Mouse (Mus musculus) liver (tissue): ENCODE data around the gene Paf1.

ENCODE experiments used
- DNase-seq: peaks from one replicate; pipeline ENCODE4 v3.0.0-alpha.2; 2020; ENCODE audit warnings: mixed read lengths

The Paf1 gene

GRCm38 (mm10) chr7:28392429-28393271, at the start of gene Paf1, which contains the start of gene Med29:
Paf1 (plus strand) TSS chr7:28392951.
Med29 (minus strand) TSS chr7:28392708.
- DNase-seq, result peak; percentile 96

DNA sequence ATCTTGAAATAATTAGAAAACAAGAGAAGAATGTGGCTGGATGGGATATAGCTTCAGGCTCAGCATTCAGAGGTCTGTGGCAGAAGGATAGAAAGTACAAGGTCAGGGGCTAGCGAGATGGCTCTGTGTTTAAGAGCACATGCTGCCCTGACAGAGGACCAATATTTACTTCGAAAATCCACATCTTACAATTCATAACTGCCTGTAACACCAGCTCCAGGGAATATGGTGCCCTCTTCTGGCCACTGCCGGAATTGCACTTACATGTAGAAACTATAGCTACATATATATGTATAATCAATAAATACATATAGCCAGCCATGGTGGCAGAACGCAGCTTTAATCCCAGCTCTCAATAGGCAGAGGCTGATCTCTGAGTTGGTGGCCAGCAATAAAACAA, 48.1 kb upstream of the Paf1 start:
- DNase-seq, result peak; percentile 87

DNA sequence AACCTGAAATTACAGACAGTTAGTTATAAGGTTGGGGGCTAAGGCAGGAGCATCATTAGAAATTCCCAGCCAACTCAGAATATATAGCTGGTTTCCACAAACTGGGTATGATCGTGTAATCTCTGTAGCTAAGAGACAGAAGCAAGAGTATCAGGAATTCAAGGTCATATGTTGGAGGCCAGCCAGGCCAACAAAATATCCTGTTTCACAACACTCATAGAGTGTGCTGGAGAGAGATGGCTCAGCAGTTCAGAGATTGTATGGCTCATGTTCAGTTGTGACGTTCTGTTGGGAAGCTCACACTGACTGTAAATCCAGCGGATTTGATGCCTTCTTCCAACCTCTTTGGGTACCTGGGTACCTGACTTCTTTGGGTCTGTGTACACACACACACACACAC, 45.0 kb upstream of the Paf1 start:
- DNase-seq, result no peak

DNA sequence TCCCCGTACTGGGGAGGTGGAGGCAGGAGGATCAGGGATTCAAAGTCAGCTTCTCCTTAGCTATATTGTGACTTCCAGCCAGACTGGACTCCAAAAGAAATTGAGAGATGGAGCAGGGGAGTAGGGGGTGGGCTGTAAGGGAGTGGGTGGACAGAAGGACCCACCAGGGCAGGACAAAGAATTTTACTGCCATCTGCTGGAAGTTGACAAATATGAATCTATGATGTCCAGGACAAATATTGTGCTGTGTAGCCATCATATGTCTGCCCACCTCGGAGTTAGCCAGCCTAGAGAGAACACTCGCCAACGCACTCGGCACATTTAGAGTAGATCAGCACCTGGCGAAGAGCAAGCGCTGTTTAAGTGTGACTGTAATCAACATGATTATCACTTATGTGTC, 44.1 kb upstream of the Paf1 start:
- no peak for DNase-seq

DNA sequence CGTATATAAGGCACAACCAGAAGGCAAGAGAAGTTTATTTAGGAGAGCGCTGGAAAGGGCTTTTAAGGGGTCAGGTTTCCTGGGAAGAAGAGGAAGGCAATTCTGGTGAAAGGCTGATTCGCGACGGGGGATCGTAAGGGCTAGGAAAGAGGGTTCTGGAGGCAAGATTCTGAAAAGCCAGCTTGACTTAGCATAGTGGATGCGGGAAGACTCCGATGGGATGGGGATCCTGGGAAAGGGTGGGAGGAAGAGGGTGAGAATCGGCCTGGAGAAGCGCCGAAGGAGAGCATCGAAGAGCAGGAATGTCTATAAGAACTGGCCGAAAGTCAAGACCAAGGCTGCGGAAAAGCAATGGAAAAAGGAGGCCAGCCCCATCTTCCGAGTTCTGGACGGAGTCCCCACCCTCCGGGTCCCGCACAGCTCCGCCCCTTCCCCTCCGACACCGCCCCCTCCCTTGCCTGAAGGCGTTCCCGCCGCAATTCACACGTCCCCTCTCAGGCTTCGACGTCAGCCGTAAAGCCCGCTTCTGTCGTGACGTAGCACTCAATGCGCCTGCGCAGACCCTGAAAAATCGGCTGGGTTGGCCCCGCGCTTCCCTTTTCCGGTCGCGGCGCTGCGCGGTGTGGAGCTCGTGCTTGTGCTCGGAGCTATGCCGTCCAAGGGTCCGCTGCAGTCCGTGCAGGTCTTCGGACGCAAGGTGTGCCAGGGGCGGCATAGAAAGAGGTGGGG, 42.4 kb upstream of the Paf1 start, which contains the start of gene Rps16:
Rps16 (plus strand) TSS at position 498 of the 729 bp plus-strand sequence.
- DNase-seq, result peak; percentile 99

GRCm38 (mm10) chr7:28351676-28352191, 41.0 kb upstream of the Paf1 start:
- DNase-seq, result no peak

DNA sequence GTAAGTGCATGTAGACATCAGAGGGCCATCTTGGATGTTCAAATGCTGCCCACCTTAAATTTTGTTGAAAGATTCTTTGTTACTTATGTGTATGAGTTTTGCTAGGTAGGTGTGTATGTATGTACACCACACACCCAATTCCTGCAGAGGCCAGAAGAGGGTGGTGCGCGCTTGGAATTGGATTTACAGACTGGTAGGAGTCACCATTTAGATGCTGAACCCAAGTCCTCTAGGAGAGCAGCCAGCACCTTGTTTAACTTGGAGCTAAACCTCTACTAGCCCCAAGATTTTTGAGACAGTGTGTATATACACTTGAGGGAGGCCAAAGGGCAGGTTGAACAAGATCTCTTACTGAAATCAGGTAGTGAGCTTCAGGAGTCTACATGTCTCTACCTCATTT, 39.5 kb upstream of the Paf1 start:
- DNase-seq, result no peak

DNA sequence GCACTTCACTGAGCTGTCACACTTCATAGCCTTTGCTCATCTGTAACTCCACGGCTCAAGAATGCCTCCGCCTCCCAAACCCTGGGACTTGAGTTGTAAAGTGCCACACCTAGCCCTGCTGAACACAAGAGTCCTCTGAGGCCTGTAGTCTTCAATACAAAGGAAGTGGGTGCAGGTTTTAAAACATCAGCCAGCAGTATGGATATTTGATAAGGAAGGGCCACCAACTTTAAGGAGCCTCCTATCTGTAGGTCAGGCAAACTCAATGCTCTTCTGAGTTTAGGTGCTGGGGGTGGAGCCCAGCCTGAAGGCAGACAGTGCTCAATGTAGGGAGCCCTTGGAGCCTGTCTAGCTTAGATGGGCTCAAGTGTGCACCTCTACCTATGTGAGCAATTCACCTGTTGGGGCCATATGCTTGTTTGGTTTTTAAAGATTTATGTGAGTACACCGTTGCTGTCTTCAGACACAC, 38.6 kb upstream of the Paf1 start:
- no peak for DNase-seq

DNA sequence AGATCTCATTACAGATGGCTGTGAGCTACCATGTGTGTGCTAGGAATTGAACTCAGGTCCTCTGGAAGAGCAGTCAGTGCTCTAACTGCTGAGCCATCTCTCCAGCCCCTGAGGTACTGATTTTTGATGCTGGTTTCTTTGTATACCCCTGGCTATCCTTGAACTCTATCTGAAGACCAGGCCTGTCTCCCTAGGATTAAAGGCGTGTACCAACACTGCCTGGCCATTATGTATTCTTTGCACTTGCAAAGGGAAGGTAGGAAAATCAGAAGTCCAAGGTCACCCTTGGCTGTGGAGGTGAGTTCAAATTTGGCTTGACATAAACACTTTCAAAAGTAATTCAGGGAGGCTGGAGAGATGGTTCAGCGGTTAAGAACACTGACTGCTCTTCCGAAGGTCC, 38.2 kb upstream of the Paf1 start:
- DNase-seq, result no peak

- no peak for DNase-seq
Measured at GRCm38 (mm10) chr7:28355221-28355620, 37.5 kb upstream of the Paf1 start.

DNA sequence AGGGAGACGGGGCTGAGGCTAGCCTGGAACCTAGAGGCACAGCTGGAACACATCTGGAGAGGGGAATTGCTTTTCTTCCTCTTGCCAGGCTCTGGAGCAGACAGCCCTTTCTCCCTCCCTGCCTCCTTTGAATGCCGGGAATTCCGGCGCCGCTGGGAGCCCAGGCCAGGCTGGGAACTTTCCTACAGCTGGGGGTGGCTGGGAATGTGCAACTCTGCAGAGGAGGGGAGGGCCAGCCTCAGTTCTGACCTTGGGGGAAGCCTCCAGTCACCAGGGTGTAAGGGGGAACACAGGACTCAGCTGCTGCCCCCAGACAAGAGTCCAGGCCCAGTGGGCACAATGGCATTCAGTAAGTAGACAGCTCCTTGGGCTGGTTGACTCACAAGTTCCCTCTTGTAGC, 35.8 kb upstream of the Paf1 start:
- no peak for DNase-seq

- no peak for DNase-seq
Measured at GRCm38 (mm10) chr7:28357984-28358383, 34.8 kb upstream of the Paf1 start.

DNA sequence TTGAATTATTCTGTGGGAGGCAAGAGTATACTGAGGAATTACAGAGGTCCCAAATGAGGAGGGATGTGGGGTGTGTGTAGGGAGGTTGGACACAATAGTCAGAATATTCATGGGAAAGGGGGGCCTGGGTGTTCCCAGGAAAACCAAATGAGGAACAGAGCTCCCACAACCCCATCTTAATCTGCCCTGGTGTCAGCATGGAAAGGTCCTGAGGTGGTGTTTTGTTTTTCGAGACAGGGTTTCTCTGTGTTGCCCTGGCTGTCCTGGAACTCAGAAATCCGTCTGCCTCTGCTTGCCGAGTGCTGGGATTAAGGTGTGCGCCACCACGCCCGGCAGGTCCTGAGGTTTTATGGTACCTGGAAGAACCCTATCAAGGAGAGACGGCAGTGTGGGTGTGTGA, 34.3 kb upstream of the Paf1 start:
- DNase-seq, result no peak

- no peak for DNase-seq
Measured at GRCm38 (mm10) chr7:28359854-28360253, 32.9 kb upstream of the Paf1 start.

DNA sequence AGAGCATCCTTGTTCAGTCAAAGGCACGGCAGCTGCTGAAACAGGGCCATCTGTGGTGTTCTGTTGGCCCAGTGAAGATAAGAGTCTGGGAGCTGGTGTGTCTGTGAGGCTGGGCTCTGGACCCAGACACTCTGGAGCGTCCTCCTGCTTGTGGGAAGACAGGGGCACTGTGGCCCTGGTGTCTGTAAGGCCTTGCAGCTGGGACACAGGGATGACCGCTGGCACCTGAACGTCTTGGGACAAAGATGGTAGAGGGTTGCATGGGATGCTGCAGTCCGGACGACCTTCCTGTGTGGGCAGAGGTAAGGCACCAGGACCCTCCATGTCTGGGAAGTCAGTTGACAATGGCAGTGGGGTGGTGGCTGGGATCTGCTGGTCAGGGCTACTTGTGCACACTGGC, 32.5 kb upstream of the Paf1 start:
- no peak for DNase-seq

GRCm38 (mm10) chr7:28361647-28362341, 31.0 kb upstream of the Paf1 start:
- DNase-seq, result no peak

GRCm38 (mm10) chr7:28362441-28363060, 30.2 kb upstream of the Paf1 start:
- no peak for DNase-seq

DNA sequence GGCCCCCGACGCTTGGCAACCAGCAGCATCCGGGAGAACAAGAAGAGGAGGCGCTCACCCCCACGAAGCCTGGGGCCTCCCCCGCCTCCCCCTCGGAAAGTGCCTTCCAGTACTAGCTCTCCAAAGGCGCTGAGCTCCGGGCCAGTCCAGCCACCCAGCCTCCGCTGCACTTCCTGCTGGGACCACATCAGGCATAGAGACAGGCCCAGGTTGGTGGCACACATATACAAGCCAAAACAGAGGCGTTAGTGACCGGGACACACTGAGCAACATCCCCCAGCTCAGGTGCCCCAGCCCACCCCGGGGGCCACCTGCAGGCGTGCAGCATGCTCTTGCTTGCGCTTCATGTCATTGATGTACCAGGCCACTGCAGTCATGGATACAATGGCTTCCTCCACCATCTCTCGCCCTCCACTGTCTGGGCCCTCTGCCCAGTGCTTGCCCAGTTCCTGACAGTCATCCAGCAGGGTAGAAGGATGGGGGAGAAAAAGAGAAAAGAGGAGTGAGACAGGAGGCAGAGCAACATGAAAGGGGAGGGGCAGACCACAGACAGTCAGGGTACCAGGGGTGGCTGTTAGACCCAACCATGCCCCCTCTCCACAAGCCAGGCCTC, 25.0 kb upstream of the Paf1 start:
- DNase-seq, result no peak

DNA sequence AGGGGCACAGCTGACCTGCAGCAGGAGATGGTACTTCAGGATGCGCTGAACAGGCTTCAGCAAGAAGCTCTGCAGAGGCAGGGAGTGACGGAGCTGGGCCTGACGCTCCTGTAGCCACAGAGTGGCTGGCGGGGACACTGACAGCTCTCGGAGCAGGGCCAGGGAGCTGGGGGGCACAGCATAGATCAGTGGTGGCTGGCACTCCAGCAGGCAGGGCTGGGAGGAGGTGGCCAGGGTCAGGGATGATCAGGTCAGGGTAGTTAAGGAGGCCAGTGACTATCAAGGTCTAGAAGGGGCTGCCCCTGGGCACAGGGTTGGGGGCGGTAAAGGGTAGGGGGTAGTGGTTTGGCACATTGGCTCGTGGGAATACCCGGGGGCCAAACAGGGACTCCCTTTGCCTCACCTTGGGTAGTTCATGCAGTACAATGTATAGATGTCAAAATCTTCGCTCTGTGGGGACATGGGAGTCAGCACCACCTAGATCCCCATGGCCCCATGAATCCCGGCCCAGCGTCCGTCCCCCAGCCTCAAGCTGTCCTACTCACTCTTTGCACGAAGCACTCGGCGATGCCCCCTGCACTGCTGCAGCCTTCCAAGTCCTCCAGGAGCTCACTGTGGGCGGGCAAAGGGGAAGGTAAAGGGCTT, 24.4 kb upstream of the Paf1 start:
- no peak for DNase-seq

DNA sequence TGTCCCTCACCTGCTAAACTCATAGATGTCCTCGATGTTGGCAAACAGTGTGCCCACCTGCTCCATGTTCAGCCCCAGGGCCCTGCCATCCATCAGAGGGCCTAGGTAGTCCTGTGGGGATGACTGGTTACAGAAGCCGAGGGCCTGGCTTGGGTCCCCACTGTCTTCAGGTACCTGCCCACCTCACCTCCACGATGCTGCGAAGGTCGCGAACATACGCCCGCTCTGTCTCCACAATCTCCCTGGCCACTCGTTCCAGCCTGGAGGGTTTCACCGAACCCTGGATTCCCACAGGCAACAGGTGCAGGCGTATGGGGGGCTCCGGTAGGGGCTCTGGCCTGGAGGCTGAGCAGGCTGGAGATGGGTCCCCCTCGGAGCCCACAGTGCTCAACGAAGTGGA, 22.7 kb upstream of the Paf1 start:
- no peak for DNase-seq

GRCm38 (mm10) chr7:28370977-28371513, 21.7 kb upstream of the Paf1 start:
- no peak for DNase-seq
